Mouse (Mus musculus) embryonic facial prominence, embryonic 13.5 days (tissue): ENCODE data around the gene Ccdc153. TPM values are rescaled to one million over a fixed set of nuclear protein-coding genes. Genes with fewer than 3 reads are reported as not detected.

Experiments used
- ATAC-seq: fragments of 200-750 bp; cut with Nextera tagmentation; 2 replicates; pipeline ENCODE4 v1.8.0; 2017; ENCODE audit warnings: low read depth; ENCODE audit not compliant: insufficient number of reproducible peaks, insufficient read depth, low FRiP score, low TSS enrichment
- H3K27ac ChIP-seq: fragments of 300-500 bp; sonication (generic); 2 replicates; pipeline ENCODE4 v1.5.1; 2015; ENCODE audit warnings: moderate library complexity, mild to moderate bottlenecking, inconsistent platforms
- H3K27me3 ChIP-seq: fragments of 300-500 bp; sonication (generic); 2 replicates; pipeline ENCODE4 v1.6.1; 2015; ENCODE audit warnings: mild to moderate bottlenecking, inconsistent platforms
- H3K36me3 ChIP-seq: fragments of 300-500 bp; sonication (generic); 2 replicates; pipeline ENCODE4 v1.6.1; 2015; ENCODE audit warnings: mild to moderate bottlenecking, inconsistent platforms
- H3K4me1 ChIP-seq: fragments of 300-500 bp; sonication (generic); 2 replicates; pipeline ENCODE4 v1.6.1; 2015; ENCODE audit warnings: inconsistent platforms
- H3K4me2 ChIP-seq: fragments of 300-500 bp; sonication (generic); 2 replicates; pipeline ENCODE4 v1.6.1; 2015; ENCODE audit warnings: moderate library complexity, mild to moderate bottlenecking, inconsistent platforms
- H3K4me3 ChIP-seq: fragments of 300-500 bp; sonication (generic); 2 replicates; pipeline ENCODE4 v1.5.1; 2015; ENCODE audit warnings: mild to moderate bottlenecking, inconsistent platforms
- H3K9ac ChIP-seq: fragments of 300-500 bp; sonication (generic); 2 replicates; pipeline ENCODE4 v1.6.1; 2015; ENCODE audit warnings: mild to moderate bottlenecking, inconsistent platforms
- H3K9me3 ChIP-seq: fragments of 300-500 bp; sonication (generic); 2 replicates; pipeline ENCODE4 v1.6.1; 2016; ENCODE audit warnings: inconsistent platforms
- WGBS: fragments of 180-500 bp; shearing (Covaris S2); methylation state at CpG from one replicate; pipeline ENCODE4 v1.1.7; 2015; ENCODE audit warnings: mixed read lengths; 5-methylcytosine and 5-hydroxymethylcytosine counted together
- polyA plus RNA-seq: library from polyadenylated mRNA; unstranded; fragments of >200 nt; fragmentation: Nextera tagmentation; extraction: Ambion mirVana; gene quantifications from 2 replicates; pipeline ENCODE4 v1.2.1, GENCODE M21; 2015

The Ccdc153 gene
- not detected in 2 replicates for polyA plus RNA-seq

DNA sequence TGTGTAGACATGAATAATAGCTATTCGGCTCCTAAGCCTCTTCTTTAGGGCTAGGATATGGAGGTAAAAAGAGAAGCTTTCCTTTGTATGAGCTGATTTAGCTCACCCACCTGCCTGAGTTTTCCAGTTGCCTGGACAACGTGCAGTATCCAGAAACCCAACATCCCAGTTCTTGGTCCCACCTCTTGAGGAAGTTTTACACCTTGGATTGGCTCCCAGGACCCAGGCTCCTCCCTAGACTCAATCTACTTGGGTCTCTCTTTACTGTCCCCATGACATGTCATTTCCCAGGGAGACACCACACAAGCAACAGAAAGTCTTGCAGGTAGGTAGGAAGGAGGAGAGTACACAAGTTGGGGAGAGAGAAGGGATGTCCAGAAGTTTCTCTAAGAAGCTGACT, at the start of gene Ccdc153:
Gene Ccdc153 (plus strand): TSS at position 278 of the 400 bp plus-strand sequence.
- Histone ChIP-seq H3K4me3 (no peak within 1 kb of the TSS), H3K9me3 (no peaks in the 10 kb centered on the region), H3K27ac (no peak within 1 kb of the TSS), H3K27me3 (no peaks in the 10 kb centered on the region), H3K9ac (no peak within 1 kb of the TSS), H3K4me2 (no peak within 1 kb of the TSS), H3K4me1 (peaks cover 3% of the 10 kb centered on the region; the same call in 1 of the 2 replicates), H3K36me3 (no peaks in the 10 kb centered on the region)
- 54% methylated on average over 2 of the region's 2 CpGs for WGBS
- no peak for ATAC-seq

- no peak overlapping the region for H3K4me3 ChIP-seq
- no peaks in the 10 kb centered on the region for H3K27me3 ChIP-seq
- WGBS, result 56% methylated on average over 3 of the region's 3 CpGs
- peaks cover 4% of the 10 kb centered on the region for H3K4me1 ChIP-seq
- ATAC-seq, result no peak
- H3K9me3 ChIP-seq, result no peaks in the 10 kb centered on the region
- H3K36me3 ChIP-seq, result peaks cover 17% of the 10 kb centered on the region
- no peak overlapping the region for H3K9ac ChIP-seq
- no peak overlapping the region for H3K4me2 ChIP-seq
- no peak overlapping the region for H3K27ac ChIP-seq
These were observed 49.3 kb upstream of the Ccdc153 start for GRCm38 (mm10) chr9:44191166-44191565.

DNA sequence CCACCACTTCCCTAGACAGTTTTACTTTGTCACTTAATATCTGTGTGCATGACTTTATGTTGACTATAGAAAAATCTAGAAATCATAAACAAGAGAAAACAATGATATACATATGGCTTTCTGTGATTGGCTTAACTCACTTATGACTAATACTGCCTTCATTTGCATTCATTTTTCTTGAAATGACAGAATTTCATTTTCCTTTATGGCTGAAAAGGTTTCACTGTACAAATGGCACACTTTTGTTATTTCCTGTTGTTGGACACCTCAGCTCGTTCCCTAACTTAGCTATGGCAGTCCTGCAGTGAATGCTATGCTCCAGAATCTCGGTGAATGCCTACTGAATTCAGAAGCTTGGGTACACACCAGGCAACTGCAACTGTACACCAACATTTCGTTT, 48.2 kb upstream of the Ccdc153 start:
- ATAC-seq, result no peak
- Histone ChIP-seq H3K4me2 (no peak overlapping the region), H3K9ac (no peak overlapping the region), H3K27ac (no peak overlapping the region), H3K4me1 (peaks cover 4% of the 10 kb centered on the region), H3K27me3 (no peaks in the 10 kb centered on the region), H3K36me3 (peaks cover 17% of the 10 kb centered on the region), H3K4me3 (no peak overlapping the region), H3K9me3 (no peaks in the 10 kb centered on the region)
- 90% methylated on average over 3 of the region's 3 CpGs for WGBS

DNA sequence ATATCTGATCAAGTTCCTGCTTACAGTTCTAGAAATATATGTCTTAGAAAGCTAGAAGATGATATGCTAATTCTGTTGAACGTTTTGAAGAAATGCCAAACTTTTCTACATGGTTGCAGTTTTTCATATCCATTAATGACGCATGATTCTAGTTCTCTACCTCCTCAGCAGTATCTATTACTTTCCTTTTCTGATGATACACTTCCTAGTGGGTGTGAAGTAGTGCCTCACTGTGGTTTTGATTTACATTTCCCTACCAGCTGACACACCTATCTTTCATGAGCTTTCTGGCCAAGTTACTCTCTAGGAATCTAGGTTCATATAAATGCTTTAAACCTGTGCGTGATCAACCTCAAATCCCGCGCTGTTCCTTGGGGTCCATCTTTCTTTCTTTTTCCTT, 47.7 kb upstream of the Ccdc153 start:
- H3K36me3 ChIP-seq, result peaks cover 22% of the 10 kb centered on the region
- H3K9ac ChIP-seq, result no peak overlapping the region
- H3K4me1 ChIP-seq, result peaks cover 4% of the 10 kb centered on the region
- no peaks in the 10 kb centered on the region for H3K27me3 ChIP-seq
- no peak for ATAC-seq
- H3K4me3 ChIP-seq, result no peak overlapping the region
- H3K9me3 ChIP-seq, result no peaks in the 10 kb centered on the region
- H3K4me2 ChIP-seq, result no peak overlapping the region
- whole genome bisulfite sequencing, result 92% methylated on average over 5 of the region's 5 CpGs
- H3K27ac ChIP-seq, result no peak overlapping the region

- no peak overlapping the region for H3K4me3 ChIP-seq
- no peaks in the 10 kb centered on the region for H3K4me1 ChIP-seq
- H3K36me3 ChIP-seq, result peaks cover 32% of the 10 kb centered on the region
These were observed 46.5 kb upstream of the Ccdc153 start for GRCm38 (mm10) chr9:44194000-44194399.

GRCm38 (mm10) chr9:44196354-44196753, 44.1 kb upstream of the Ccdc153 start:
- Histone ChIP-seq H3K27ac (no peak overlapping the region), H3K36me3 (peaks cover 44% of the 10 kb centered on the region), H3K9me3 (no peaks in the 10 kb centered on the region), H3K4me2 (no peak overlapping the region), H3K4me3 (no peak overlapping the region), H3K27me3 (no peaks in the 10 kb centered on the region), H3K9ac (no peak overlapping the region), H3K4me1 (no peaks in the 10 kb centered on the region)
- 93% methylated on average over 4 of the region's 4 CpGs for WGBS
- ATAC-seq, result no peak

More at GRCm38 (mm10) chr9:44194000-44194399, 46.5 kb upstream of the Ccdc153 start:
- WGBS, result 86% methylated on average over 1 of the region's 1 CpGs
- Histone ChIP-seq H3K27me3 (no peaks in the 10 kb centered on the region), H3K4me2 (no peak overlapping the region), H3K9me3 (no peaks in the 10 kb centered on the region), H3K9ac (no peak overlapping the region), H3K27ac (no peak overlapping the region)
- no peak for ATAC-seq

DNA sequence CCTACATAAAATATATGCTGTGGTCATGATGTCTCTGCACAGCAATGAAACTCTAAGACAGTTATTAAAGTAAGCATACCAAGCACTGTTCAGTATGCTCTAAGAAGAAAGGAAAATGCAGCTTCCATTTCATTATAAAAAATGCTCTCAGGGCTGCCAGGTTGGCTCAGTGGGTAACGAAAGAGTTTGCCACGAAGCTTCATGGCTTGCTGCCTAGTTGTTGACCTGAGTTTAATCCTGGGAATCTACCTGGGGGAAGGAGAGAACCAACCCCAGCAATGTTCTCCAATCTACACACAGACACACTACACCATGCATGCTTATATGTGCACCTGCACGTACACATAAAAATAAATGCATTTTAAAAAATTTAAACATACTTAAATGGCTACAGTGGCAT, 41.3 kb upstream of the Ccdc153 start:
- 83% methylated on average over 3 of the region's 3 CpGs for WGBS
- Histone ChIP-seq H3K27ac (peak overlapping the region; percentile 60), H3K36me3 (peaks cover 39% of the 10 kb centered on the region)

GRCm38 (mm10) chr9:44199580-44199979, 40.9 kb upstream of the Ccdc153 start:
- H3K9ac ChIP-seq, result no peak overlapping the region
- H3K27ac ChIP-seq, result no peak overlapping the region; the same call in 1 of the 2 replicates
- no peaks in the 10 kb centered on the region for H3K4me1 ChIP-seq
- H3K36me3 ChIP-seq, result peaks cover 35% of the 10 kb centered on the region
- H3K4me2 ChIP-seq, result no peak overlapping the region
- H3K9me3 ChIP-seq, result no peaks in the 10 kb centered on the region
- H3K27me3 ChIP-seq, result no peaks in the 10 kb centered on the region
- no peak overlapping the region for H3K4me3 ChIP-seq
- ATAC-seq, result no peak

More for the DNA sequence above, 41.3 kb upstream of the Ccdc153 start:
- H3K4me2 ChIP-seq, result no peak overlapping the region
- no peak for ATAC-seq
- H3K9ac ChIP-seq, result no peak overlapping the region
- H3K4me1 ChIP-seq, result no peaks in the 10 kb centered on the region
- H3K27me3 ChIP-seq, result no peaks in the 10 kb centered on the region
- no peaks in the 10 kb centered on the region for H3K9me3 ChIP-seq
- H3K4me3 ChIP-seq, result no peak overlapping the region

DNA sequence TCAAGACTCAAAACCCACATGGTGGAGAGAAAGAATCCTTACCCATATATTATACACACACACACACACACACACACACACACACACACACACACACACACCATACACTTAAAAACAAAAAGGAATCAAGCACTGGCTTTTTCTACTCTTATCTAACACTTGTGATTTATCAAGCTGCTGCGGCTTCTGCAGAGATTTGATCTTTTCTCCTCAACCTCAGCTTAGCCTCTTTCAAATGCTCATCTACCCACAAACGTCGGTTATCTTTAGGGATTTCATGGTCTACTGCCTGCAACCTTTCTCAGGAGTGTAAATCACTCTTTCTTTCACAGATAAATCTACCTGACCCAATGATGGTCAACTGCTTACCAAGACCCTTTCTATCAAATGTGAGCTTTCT, 40.0 kb upstream of the Ccdc153 start:
- peaks cover 33% of the 10 kb centered on the region for H3K36me3 ChIP-seq
- no peak overlapping the region for H3K4me3 ChIP-seq
- no peaks in the 10 kb centered on the region for H3K4me1 ChIP-seq
- no peak overlapping the region for H3K9ac ChIP-seq
- no peak overlapping the region for H3K27ac ChIP-seq
- 76% methylated on average over 3 of the region's 3 CpGs for WGBS
- H3K9me3 ChIP-seq, result no peaks in the 10 kb centered on the region
- no peak overlapping the region for H3K4me2 ChIP-seq
- no peaks in the 10 kb centered on the region for H3K27me3 ChIP-seq
- no peak for ATAC-seq

DNA sequence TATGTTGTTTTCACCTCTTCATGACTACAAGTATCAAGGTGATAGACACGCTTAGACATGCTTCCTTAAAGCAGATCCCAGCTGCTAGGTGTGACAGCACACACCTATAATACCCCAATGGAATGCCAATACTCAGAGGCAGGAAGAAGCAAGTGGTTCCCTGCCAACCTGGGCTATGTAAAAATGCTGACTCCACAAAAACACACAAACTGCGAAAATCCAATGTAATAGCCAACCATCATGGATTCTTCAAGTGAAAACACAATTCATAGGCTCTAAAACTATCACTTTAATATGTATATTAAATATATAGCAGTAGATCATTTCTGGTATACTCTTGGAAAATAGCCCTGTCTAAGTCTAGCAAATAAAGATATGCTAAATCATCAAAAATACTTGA, 32.6 kb upstream of the Ccdc153 start:
- no peaks in the 10 kb centered on the region for H3K27me3 ChIP-seq
- no peak overlapping the region for H3K9ac ChIP-seq
- H3K27ac ChIP-seq, result no peak overlapping the region
- no peak overlapping the region for H3K4me3 ChIP-seq
- H3K4me2 ChIP-seq, result no peak overlapping the region
- no peaks in the 10 kb centered on the region; the same call in 1 of the 2 replicates for H3K9me3 ChIP-seq
- peaks cover 22% of the 10 kb centered on the region for H3K36me3 ChIP-seq
- 81% methylated on average over 2 of the region's 2 CpGs for WGBS
- ATAC-seq, result no peak
- H3K4me1 ChIP-seq, result 0 out of 2 replicates have a peak, but pooled peaks cover 4% of the 10 kb centered on the region

DNA sequence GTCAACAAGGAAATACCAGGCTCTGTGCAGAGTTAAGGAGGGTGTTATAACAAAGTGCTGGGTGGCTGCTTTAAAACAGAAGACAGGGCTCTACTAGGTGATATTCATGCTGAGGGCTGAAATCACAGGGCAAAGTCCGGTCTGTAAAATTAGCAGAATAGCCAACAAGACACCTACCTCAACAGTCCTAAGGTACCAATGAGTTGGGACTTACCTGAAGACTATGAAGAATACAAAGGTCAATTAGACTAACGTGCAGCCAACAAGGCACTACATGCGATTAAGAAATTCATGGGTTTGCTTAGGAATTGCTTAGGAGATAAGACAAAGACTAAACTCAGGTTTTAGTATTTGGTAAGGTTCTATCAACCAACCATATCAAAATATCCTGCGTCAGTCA, 31.1 kb upstream of the Ccdc153 start:
- Histone ChIP-seq H3K9ac (no peak overlapping the region), H3K36me3 (peaks cover 29% of the 10 kb centered on the region), H3K4me1 (0 out of 2 replicates have a peak, but pooled peaks cover 4% of the 10 kb centered on the region), H3K4me2 (no peak overlapping the region), H3K9me3 (no peaks in the 10 kb centered on the region; the same call in 1 of the 2 replicates), H3K27ac (no peak overlapping the region), H3K27me3 (no peaks in the 10 kb centered on the region), H3K4me3 (no peak overlapping the region)
- no peak for ATAC-seq
- WGBS, result 95% methylated on average over 4 of the region's 4 CpGs

- Histone ChIP-seq H3K4me1 (0 out of 2 replicates have a peak, but pooled peaks cover 4% of the 10 kb centered on the region), H3K36me3 (peaks cover 24% of the 10 kb centered on the region), H3K27me3 (no peaks in the 10 kb centered on the region), H3K9me3 (no peaks in the 10 kb centered on the region; the same call in 1 of the 2 replicates), H3K27ac (no peak overlapping the region), H3K9ac (no peak overlapping the region), H3K4me2 (no peak overlapping the region), H3K4me3 (no peak overlapping the region)
- ATAC-seq, result no peak
- 92% methylated on average over 4 of the region's 4 CpGs for WGBS
These were observed 28.1 kb upstream of the Ccdc153 start for GRCm38 (mm10) chr9:44212406-44212805.
